Mouse (Mus musculus) intestine, postnatal 0 days (tissue): ENCODE measurements at regions not wholly inside any gene's neighbourhood (a gene's known extent, or its start where the extent isn't known, plus 50 kb on each side); places are given as distances from the start of the nearest gene placed in this dataset.
A peak's percentile ranks its signal among the peaks of the same experiment; 100 is the strongest.

ENCODE experiments used
- ATAC-seq: fragments of 200-750 bp; cut with Nextera tagmentation; 2 replicates; pipeline ENCODE4 v1.8.0; 2017; ENCODE audit warnings: mild to moderate bottlenecking, moderate TSS enrichment, moderate library complexity
- H3K27ac ChIP-seq: fragments of 300-500 bp; sonication (generic); 2 replicates; pipeline ENCODE4 v1.5.1; 2014; ENCODE audit warnings: mild to moderate bottlenecking, low read depth, low read length, moderate library complexity
- H3K27me3 ChIP-seq: fragments of 300-500 bp; sonication (generic); replicated peaks from 2 replicates; pipeline ENCODE4 v1.6.1; 2014; ENCODE audit warnings: low read length, mixed read lengths; ENCODE audit not compliant: control insufficient read depth, insufficient read depth
- H3K36me3 ChIP-seq: fragments of 300-500 bp; sonication (generic); 2 replicates; pipeline ENCODE4 v1.6.1; 2014; ENCODE audit warnings: mild to moderate bottlenecking, moderate library complexity; ENCODE audit not compliant: control insufficient read depth, insufficient read depth
- H3K4me1 ChIP-seq: fragments of 300-500 bp; sonication (generic); replicated peaks from 2 replicates; pipeline ENCODE4 v1.6.1; 2014; ENCODE audit warnings: antibody characterized with exemption, low read length, mixed read lengths; ENCODE audit not compliant: control insufficient read depth, insufficient read depth
- H3K4me2 ChIP-seq: fragments of 300-500 bp; sonication (generic); replicated peaks from 2 replicates; pipeline ENCODE4 v1.6.1; 2014; ENCODE audit warnings: low read depth, mild to moderate bottlenecking, moderate library complexity
- H3K4me3 ChIP-seq: fragments of 300-500 bp; sonication (generic); 2 replicates; pipeline ENCODE4 v1.5.1; 2014; ENCODE audit warnings: low read depth, low read length
- H3K9ac ChIP-seq: fragments of 300-500 bp; sonication (generic); 2 replicates; pipeline ENCODE4 v1.6.1; 2014; ENCODE audit warnings: mild to moderate bottlenecking, low read depth, low read length
- H3K9me3 ChIP-seq: fragments of 300-500 bp; sonication (generic); 2 replicates; pipeline ENCODE4 v1.6.1; 2016; ENCODE audit warnings: mixed run types; ENCODE audit not compliant: control insufficient read depth
- CTCF ChIP-seq: sonication (generic); IDR thresholded peaks from 2 replicates; pipeline ENCODE4 v1.5.1; 2016; ENCODE audit warnings: low read depth, mild to moderate bottlenecking, control low read depth, antibody characterized with exemption, moderate library complexity
- WGBS: fragments of 180-500 bp; shearing (Covaris S2); extraction: QIAGEN DNeasy Blood & Tissue Kit; methylation state at CpG from one replicate; pipeline ENCODE4 v1.1.7; 2014; 5-methylcytosine and 5-hydroxymethylcytosine counted together

DNA sequence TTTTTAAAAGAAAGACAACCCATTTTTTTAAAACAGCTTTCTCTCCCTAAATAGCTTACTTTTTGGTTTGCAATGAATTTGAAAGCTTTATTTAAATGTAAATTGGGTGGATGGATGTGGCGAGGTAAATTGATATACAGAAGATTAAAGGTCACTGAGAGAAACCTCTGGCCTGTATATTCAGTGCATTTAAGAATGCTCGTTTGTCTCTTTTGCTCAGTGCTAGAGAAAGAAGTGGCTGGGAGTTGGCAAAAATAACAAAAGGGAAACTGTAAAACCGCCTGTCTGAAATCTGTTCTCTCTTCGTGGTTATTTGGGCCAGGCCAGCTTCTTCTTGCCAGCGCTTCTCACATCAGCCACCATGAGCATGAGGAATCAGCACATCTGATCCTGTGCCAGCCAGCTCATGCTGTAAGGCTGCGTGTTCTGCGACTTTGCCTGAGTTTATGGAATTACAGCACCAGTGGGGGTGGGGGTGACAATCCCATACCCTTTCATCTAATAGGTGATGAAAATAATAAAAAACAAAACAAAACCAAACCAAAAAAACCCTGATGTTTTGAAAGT is 62.7 kb upstream of the Cul1 start:
- Histone ChIP-seq H3K4me3 (no peak overlapping the region), H3K9ac (no peak overlapping the region), H3K36me3 (no peaks in the 10 kb centered on the region), H3K4me2 (no peak overlapping the region), H3K27ac (no peak overlapping the region), H3K27me3 (no peaks in the 10 kb centered on the region), H3K9me3 (no peaks in the 10 kb centered on the region), H3K4me1 (no peaks in the 10 kb centered on the region)
- 56% methylated on average over 7 of the region's 7 CpGs for WGBS
- ATAC-seq = no peak
- TF ChIP-seq CTCF = no peak

DNA sequence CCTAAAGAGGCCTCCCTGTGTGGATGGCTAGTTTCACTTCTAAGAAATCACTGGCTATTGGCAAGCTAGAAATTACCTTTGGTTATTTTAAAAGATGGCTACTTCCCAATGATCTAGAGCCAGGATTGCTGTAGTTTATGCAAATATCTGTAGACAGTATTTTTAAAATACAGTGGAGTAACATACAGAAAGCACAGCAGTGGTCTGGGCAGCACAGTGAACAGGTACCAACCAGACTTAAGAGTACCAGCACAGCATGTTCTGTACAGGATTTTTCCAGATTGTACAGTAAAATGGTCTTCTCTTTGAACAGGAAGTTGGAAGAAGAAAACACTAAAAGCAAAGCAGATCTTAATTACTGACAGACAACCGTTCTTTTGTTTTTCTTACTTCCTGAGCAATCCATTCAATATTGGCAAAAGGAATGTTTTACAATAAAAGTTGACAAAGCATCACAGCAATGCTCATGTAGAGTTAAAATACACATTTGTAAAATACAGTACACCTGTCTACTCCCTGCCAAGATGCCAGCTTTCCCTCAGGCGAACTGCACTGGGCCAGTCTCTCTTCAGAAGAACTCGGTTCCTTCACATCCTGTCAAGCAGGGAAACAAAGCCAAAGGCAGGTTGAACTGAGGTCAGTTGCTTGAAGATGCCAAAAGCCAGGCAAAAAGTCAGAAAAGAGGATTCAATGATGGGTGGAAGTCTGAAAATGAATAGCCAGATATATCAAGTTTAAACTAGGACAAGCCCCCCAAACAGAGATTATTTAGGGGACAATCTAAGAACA is 62.0 kb upstream of the Cul1 start:
- no peak for TF ChIP-seq CTCF
- 69% methylated on average over 3 of the region's 3 CpGs for WGBS
- ATAC-seq = no peak
- Histone ChIP-seq H3K4me2 (no peak overlapping the region), H3K4me3 (no peak overlapping the region), H3K27ac (no peak overlapping the region), H3K4me1 (no peaks in the 10 kb centered on the region), H3K36me3 (no peaks in the 10 kb centered on the region), H3K27me3 (no peaks in the 10 kb centered on the region), H3K9ac (no peak overlapping the region), H3K9me3 (no peaks in the 10 kb centered on the region)

DNA sequence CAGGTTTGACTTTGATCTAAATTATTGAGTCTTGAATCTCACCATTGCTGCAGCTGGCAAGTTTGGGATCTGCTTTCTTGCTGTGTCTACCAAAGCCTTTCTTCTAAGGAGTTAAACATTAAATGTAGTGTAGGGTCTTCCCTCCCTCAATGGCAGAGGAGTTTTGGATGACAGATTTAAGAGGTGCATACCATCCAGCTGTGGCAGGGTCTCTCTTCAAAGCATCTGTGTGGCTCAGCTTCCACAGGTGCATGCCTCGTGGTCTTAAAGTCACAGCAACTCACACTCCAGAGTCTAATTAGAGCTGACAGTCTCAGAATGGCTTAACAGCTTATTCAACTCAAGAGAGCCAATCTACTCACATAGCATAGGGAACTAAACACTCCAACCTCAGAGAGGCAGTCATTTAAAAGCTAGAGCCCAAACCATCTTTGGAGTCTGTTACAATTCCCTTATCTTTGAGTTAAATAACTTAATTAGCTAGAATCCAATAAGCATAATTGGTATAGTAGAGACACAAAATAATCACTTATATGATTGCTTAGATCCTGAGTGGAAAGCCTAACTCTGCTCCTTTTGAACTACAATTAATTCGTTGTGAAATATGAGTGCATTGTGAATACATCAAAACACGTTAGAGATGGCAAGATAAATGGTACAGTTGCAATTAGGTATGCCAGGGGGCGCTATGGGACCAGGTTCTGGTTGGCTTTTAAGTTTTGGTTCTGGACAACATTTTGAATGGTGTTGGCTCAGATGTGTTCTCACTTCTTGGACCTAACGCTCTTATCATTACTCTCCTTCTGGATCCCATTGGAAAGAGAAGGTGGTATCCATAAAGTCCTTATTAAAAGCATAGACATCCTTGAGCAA is 57.5 kb upstream of the Cul1 start:
- Histone ChIP-seq H3K4me2 (no peak overlapping the region), H3K27ac (no peak overlapping the region), H3K27me3 (no peaks in the 10 kb centered on the region), H3K36me3 (no peaks in the 10 kb centered on the region), H3K9ac (no peak overlapping the region), H3K4me3 (no peak overlapping the region), H3K9me3 (no peaks in the 10 kb centered on the region), H3K4me1 (no peaks in the 10 kb centered on the region)
- 45% methylated on average over 5 of the region's 5 CpGs for WGBS
- TF ChIP-seq CTCF = peak; percentile 77
- ATAC-seq = no peak
